Mouse (Mus musculus) spleen, adult 2 months (tissue): ENCODE results near the gene Pard3. TPM values are rescaled to one million over a fixed set of nuclear protein-coding genes. Genes with fewer than 3 reads are reported as not detected.

ENCODE experiments used
- DNase-seq, 2 experiments: peaks; one replicate each; pipeline versions ENCODE4 v3.0.0 to v3.0.0-alpha.2; 2012 to 2021; ENCODE audit warnings: low spot score in 2 of 2, low read depth in 1 of 2
- H3K27ac ChIP-seq: fragments of 200-500 bp; 2 replicates; pipeline ENCODE4 v1.5.1; 2012; ENCODE audit warnings: low read length, inconsistent platforms; ENCODE audit not compliant: insufficient read depth
- H3K27me3 ChIP-seq: fragments of 200-500 bp; 2 replicates; pipeline ENCODE4 v1.6.1; 2012; ENCODE audit warnings: mild to moderate bottlenecking, moderate library complexity, low read length, inconsistent platforms; ENCODE audit not compliant: control insufficient read depth, insufficient read depth
- H3K36me3 ChIP-seq: fragments of 200-500 bp; 2 replicates; pipeline ENCODE4 v1.6.1; 2012; ENCODE audit warnings: mild to moderate bottlenecking, low read length, inconsistent platforms; ENCODE audit not compliant: control insufficient read depth, insufficient read depth
- H3K4me1 ChIP-seq: fragments of 200-500 bp; 2 replicates; pipeline ENCODE4 v1.6.1; 2011; ENCODE audit warnings: inconsistent platforms; ENCODE audit not compliant: control insufficient read depth, insufficient read depth, insufficient read length
- H3K4me3 ChIP-seq: fragments of 200-500 bp; 2 replicates; pipeline ENCODE4 v1.5.1; 2011; ENCODE audit warnings: mild to moderate bottlenecking, inconsistent platforms; ENCODE audit not compliant: insufficient read depth, insufficient read length; ENCODE audit errors: extremely low read depth
- CTCF ChIP-seq: fragments of 200-500 bp; IDR thresholded peaks from 2 replicates; pipeline ENCODE4 v1.5.1; 2011; ENCODE audit warnings: mild to moderate bottlenecking, inconsistent platforms; ENCODE audit not compliant: insufficient read depth, insufficient read length, insufficient replicate concordance; ENCODE audit errors: extremely low read depth
- POLR2A ChIP-seq: fragments of 200-500 bp; IDR thresholded peaks from 2 replicates; pipeline ENCODE4 v1.6.1; 2011; ENCODE audit warnings: low read depth, low read length, inconsistent platforms
- WGBS: fragments of 180-500 bp; shearing (Covaris S2); methylation state at CpG from one replicate; pipeline ENCODE4 v1.1.7; 2018; 5-methylcytosine and 5-hydroxymethylcytosine counted together
- polyA plus RNA-seq: library from polyadenylated mRNA; depleted of rRNA; stranded (reverse); fragments of >200 nt; gene quantifications from 2 replicates; pipeline ENCODE4 v1.2.3, GENCODE M21; 2012

The Pard3 gene
- polyA plus RNA-seq, 1 experiment: 3.8 TPM

- TF ChIP-seq CTCF (no peak), POLR2A (no peak)
- Histone ChIP-seq H3K4me1 (no peaks in the 10 kb centered on the region), H3K27ac (no peak overlapping the region), H3K27me3 (no peaks in the 10 kb centered on the region), H3K4me3 (no peak overlapping the region), H3K36me3 (no peaks in the 10 kb centered on the region)
- DNase-seq: no peak
- 94% methylated on average over 1 of the region's 1 CpGs for WGBS
These were observed 472.1 kb downstream of the Pard3 start for GRCm38 (mm10) chr8:127535846-127536220.

DNA sequence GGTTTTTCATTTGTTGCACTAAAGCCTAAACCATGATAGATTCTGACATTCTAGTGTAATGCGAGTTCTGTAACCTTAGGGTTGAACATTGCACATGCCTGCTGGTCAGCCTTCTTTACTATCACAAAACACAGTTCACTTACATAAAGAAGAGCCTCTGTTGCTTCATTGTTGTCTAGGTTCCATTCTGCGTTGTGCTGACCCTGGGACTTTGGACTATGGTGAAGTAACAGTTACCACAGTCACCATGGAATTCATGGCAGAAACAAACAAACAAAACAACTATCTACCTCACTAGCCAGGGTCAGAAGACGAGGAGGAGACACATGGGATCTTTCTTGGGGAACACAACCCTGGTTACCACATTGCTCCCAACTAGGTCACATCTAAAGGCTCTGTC lies 476.1 kb downstream of the Pard3 start:
- DNase-seq: no peak
- H3K36me3 ChIP-seq: no peaks in the 10 kb centered on the region
- 88% methylated on average over 3 of the region's 3 CpGs for WGBS
- no peak overlapping the region for H3K27ac ChIP-seq
- no peak overlapping the region for H3K4me3 ChIP-seq
- no peaks in the 10 kb centered on the region for H3K27me3 ChIP-seq
- no peaks in the 10 kb centered on the region for H3K4me1 ChIP-seq
- no peak for TF ChIP-seq CTCF
- TF ChIP-seq POLR2A: no peak

DNA sequence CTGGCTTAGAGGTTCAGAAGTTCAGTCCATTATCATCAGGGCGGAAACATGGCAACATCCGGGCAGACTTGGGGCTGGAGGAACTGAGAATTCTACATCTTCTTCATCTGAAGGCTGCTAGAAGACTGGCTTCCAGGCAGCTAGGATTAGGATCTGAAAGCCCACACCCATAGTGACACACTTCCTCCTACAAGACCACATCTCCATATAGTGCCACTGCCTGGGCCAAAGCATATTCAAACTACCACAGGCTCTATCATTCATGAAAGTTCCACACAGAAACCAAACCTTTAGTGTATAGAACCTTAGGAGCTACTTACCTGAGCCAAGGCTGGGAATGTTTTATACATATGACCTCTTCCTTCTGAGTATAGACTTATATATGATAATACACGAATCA lies 476.6 kb downstream of the Pard3 start:
- DNase-seq: no peak
- WGBS: 82% methylated on average over 3 of the region's 3 CpGs
- no peak overlapping the region for H3K4me3 ChIP-seq
- no peaks in the 10 kb centered on the region for H3K36me3 ChIP-seq
- H3K4me1 ChIP-seq: no peaks in the 10 kb centered on the region
- no peak overlapping the region for H3K27ac ChIP-seq
- TF ChIP-seq POLR2A (no peak), CTCF (no peak)
- H3K27me3 ChIP-seq: no peaks in the 10 kb centered on the region

DNA sequence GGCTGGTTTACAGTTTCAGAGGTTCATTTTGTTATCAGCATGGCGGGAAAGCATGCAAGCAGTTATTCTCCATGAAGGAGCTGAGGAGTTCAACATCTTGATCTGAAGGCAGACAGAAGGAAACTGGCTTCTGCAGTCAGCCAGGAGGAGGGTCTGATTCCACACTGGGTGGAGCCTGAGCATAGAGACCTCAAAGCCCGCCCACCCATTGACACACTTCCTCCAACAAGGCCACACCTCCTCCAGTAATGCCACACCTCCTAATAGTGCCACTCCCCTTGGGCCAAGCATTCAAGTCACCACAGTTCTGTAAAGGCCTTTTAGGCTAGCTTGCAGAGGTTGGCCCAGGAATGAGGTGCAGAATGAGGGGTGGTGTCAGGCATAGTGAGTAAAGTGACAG lies 478.5 kb downstream of the Pard3 start:
- Histone ChIP-seq H3K4me1 (no peaks in the 10 kb centered on the region), H3K27ac (no peak overlapping the region), H3K27me3 (no peaks in the 10 kb centered on the region), H3K4me3 (no peak overlapping the region), H3K36me3 (no peaks in the 10 kb centered on the region)
- WGBS: 76% methylated on average over 2 of the region's 2 CpGs
- TF ChIP-seq POLR2A: no peak
- no peak for TF ChIP-seq CTCF
- no peak for DNase-seq

GRCm38 (mm10) chr8:127543676-127544075 lies 480.0 kb downstream of the Pard3 start:
- 82% methylated on average over 7 of the region's 7 CpGs for WGBS
- DNase-seq: no peak

DNA sequence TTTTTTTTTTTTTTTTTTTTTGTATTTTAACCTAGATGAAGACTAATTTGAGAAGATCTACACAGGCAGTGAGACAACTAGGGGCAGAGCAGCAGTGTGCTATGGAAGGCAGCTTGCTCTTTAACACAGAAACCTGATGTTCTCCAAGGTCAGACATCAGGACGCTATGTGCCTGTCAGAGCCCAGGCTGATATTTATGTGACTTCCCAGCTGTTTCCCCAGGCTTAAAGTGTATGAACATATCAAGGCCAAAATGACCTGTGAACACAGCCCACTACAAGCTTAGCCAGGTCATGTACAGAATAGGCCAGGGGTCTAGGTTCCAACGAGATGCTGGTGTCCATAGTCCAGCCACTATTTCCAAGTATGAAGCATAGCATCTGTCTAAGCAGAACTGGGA lies 482.5 kb downstream of the Pard3 start:
- Histone ChIP-seq H3K36me3 (no peaks in the 10 kb centered on the region), H3K4me1 (no peaks in the 10 kb centered on the region), H3K4me3 (no peak overlapping the region), H3K27ac (no peak overlapping the region), H3K27me3 (no peaks in the 10 kb centered on the region)
- WGBS: 84% methylated on average over 2 of the region's 2 CpGs
- TF ChIP-seq CTCF: no peak
- no peak for TF ChIP-seq POLR2A
- no peak for DNase-seq

More at GRCm38 (mm10) chr8:127543676-127544075, 480.0 kb downstream of the Pard3 start:
- H3K27ac ChIP-seq: no peak overlapping the region
- no peak overlapping the region for H3K4me3 ChIP-seq
- no peaks in the 10 kb centered on the region for H3K36me3 ChIP-seq
- TF ChIP-seq CTCF (no peak), POLR2A (no peak)
- H3K27me3 ChIP-seq: no peaks in the 10 kb centered on the region
- H3K4me1 ChIP-seq: no peaks in the 10 kb centered on the region

DNA sequence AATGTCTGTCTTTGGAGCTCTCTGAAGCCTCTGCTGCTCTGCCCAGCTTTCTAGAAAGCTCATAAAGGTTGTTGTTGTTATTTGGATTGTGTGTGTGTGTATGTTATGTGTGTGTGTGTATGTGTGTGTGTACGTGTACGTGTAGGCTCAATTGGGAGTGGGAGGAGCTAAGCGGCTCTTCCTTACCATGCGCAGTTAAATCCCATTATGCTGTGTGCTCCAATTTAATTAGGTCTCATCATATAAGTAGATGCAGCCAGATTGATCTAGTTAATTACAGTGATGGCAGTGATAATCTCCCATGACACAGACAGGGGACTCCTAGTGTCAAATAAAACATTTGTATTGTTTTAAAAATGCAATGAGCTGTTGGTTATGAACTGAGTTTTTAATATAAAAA lies 487.2 kb downstream of the Pard3 start:
- H3K4me1 ChIP-seq: no peaks in the 10 kb centered on the region
- no peak for DNase-seq
- H3K4me3 ChIP-seq: no peak overlapping the region
- H3K27ac ChIP-seq: no peak overlapping the region
- no peaks in the 10 kb centered on the region for H3K27me3 ChIP-seq
- H3K36me3 ChIP-seq: no peaks in the 10 kb centered on the region
- TF ChIP-seq POLR2A (no peak), CTCF (no peak)
- 94% methylated on average over 4 of the region's 4 CpGs for WGBS
